Mouse (Mus musculus) thymus, postnatal 36 days (tissue): ENCODE measurements around the gene Map1b.

Experiments
- DNase-seq, 2 experiments: peaks; one replicate each; pipeline ENCODE4 v3.0.0; 2022; ENCODE audit warnings: mixed read lengths in 2 of 2

The Map1b gene

DNA sequence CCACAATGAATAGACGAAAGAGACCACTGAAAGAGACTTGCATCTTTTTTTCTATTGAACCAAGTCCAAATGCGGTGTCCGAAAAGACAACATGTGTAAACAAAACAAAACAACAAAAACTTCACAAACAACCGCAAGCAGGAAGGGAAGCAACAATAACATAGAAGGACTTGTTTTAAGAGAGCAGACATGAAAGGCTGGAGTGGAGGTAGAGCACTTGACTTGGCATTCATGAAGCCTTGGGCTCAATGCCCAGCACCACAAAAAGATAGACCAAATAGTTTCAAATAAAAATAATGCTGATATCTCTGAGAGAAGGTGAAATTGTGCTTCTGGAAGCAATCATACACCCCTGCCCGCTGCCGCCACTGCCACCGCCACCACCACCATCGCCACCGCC, 30.5 kb downstream of the Map1b start:
- DNase-seq, result no peak

DNA sequence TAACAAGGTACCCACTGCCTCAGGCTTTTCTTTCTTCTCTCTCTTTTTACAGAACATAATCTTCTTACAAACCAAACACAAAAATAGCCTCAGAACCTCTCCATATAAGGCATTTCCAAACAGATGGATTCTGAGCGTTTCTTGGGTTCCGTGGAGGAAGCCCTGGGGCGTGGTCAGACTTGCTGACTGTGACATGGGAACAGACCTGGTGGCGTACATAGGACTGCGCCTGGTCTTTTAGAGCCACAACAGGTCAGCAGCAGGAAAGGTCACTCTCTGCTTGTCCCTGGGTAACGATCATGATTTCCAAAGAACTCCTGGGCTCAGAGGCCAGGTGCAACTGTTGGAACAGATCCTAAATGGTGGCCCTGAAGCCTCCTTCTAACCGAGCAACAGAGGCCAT, 31.0 kb downstream of the Map1b start:
- DNase-seq, result no peak

- no peak for DNase-seq
Measured at GRCm38 (mm10) chr13:99484905-99485304, 31.4 kb downstream of the Map1b start.

GRCm38 (mm10) chr13:99483433-99483832, 32.9 kb downstream of the Map1b start:
- no peak for DNase-seq

GRCm38 (mm10) chr13:99475488-99475887, 40.9 kb downstream of the Map1b start:
- no peak for DNase-seq

- DNase-seq, result no peak
Measured at GRCm38 (mm10) chr13:99475033-99475432, 41.3 kb downstream of the Map1b start.

DNA sequence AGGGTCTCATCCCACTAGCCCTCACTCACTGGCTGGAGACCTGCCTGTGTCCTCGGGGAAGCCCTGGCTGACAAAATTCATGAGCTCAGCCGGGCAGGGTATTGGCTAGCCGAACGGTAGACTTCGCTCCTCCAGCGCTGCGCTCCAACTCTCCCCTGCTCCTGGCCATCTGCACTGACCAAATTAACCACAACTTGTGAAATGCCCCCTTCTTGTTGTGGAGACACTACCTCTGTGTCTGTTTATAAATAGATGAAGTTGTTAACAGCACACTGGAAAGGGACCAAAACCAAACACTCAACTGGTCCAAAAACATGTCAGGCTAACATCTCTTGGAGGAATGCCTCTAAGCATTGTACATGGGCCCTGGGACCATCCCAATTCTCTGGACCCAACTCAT, 42.2 kb downstream of the Map1b start:
- no peak for DNase-seq

DNA sequence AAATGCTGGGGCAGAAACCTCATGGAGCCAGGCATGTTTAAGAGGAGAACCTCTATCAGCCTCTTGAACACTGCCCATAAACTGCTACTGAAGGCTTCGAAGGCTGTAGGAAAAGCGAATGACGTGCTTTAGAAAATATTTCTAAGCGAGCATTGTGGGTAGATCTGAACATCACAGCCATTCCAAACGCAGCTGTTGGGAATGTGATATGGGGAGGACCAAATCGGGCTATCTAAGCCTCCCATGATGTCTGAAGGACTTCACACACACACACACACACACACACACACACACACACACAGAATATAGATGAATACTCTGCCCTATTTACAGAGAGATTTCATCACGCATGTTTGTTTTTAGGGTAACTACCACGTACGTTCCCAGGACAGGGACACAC, 44.3 kb downstream of the Map1b start:
- no peak for DNase-seq

DNA sequence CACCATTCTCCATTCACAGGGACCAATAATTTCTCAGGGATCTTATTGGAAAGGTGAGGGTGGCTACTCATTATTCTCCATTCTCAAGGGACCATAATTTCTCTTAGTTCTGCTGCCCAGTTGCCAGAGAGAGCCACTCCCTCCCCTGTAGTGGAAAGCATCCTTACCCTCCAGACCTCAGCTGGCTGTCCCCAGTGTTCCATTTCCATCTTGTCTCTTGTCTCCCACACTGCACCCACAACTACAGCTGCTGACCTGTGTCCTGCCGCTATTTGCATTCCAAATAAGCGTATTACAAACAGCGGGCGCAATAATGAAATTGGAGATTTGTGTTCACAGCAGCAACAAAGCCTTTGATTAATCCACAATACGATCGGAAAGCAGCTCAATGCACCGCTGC, 46.3 kb downstream of the Map1b start:
- no peak for DNase-seq

GRCm38 (mm10) chr13:99468267-99468666, 48.1 kb downstream of the Map1b start:
- DNase-seq, result no peak

- DNase-seq, result no peak
Measured at GRCm38 (mm10) chr13:99466811-99467315, 49.5 kb downstream of the Map1b start.

GRCm38 (mm10) chr13:99466064-99466463, 50.3 kb downstream of the Map1b start:
- DNase-seq, result no peak

GRCm38 (mm10) chr13:99464551-99464950, 51.8 kb downstream of the Map1b start:
- no peak for DNase-seq

DNA sequence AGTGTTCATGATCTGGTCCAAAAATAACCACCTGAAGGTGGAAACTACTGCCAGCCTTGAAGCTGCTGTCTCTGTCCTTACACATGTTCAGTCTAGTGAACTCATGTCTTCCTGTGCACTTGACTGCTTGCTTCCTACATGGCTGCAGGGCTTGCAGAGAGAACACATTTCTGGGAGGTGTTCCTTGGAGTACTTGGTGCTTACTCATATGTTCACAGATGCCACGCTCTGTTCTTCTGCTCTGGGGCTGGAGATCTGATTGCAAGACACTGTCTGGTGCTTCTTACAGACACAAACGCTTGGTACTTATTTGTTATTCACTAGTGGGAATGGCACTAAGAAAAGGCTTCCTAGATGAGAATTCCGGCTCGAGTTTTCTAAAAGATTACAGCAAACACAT, 54.5 kb downstream of the Map1b start:
- no peak for DNase-seq

GRCm38 (mm10) chr13:99459612-99460011, 56.7 kb downstream of the Map1b start:
- no peak for DNase-seq

DNA sequence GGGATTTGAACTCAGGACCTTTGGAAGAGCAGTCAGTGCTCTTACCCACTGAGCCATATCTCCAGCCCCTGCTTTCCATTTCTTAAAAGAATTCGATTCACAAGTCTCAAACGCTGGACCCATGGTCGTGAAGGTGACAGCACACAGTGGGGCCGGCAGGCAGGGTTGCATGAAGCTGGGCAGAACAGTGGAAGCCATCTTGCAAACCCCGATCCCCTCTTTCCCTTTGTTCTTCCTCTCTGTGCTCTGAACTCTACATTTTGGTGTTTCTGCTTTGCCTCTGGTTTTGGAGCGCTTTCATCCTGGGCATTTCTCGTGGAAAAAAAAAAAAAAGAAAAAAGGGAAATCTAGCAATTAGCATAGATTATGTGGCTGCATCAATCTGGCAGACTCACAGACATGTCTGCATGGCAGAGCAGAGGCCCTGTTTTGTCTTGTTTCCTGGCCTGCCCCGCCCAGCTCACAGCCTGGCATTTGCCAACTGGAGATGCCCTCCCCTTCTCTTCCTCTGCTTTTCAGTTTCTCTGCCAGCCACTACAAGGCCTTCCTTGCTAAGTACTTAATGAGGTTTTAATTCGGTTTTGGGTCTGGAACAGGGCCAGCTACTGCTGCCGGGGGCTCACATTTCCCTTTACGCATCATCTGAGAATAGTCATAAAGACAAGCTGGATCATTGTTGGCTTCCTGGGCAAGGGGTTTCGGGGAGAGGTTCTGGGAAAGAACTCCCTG, 57.5 kb downstream of the Map1b start:
- no peak for DNase-seq

DNA sequence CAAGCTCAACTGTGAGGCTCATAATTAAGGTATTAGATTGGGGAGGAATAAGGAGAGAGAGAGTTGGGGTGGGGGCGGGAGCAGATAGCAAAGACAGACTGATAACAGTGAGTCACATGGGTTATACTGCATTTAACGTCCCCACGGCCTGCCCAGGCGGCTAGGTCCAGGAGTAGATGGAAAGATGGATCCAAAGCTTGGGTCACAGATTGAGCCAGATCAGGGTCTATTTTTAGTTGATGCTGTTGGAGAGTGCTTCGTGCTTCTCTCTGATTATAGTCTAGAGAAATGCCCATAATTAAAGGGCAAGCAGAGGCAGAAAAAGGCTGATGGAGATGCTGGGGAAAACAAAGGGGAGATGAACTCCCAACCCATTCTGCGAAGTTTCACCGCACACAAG, 61.4 kb downstream of the Map1b start:
- no peak for DNase-seq

GRCm38 (mm10) chr13:99452444-99452843, 63.9 kb downstream of the Map1b start:
- no peak for DNase-seq

GRCm38 (mm10) chr13:99451276-99451675, 65.1 kb downstream of the Map1b start:
- DNase-seq, result no peak

GRCm38 (mm10) chr13:99450766-99451165, 65.6 kb downstream of the Map1b start:
- DNase-seq, result no peak

DNA sequence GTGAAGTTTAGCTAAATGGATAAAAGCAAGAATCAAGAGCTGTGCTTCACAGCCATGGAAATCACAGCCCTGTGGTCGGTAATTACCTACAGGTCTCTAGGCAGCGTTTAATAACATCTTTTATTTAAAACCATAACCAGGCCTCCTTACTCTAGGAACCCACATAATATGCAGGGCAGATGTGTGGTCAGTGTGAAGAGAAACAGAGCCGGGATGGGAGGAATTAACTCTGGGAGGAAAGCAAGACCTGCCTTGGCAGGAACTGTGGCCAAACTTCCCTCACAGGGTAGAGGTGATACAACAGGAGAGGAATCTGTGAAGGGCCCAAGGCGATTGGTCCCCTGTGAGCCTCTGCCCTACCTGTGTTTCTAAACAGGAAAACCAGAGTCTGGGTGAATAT, 66.8 kb downstream of the Map1b start:
- DNase-seq, result no peak

- no peak for DNase-seq
Measured at GRCm38 (mm10) chr13:99448278-99448677, 68.1 kb downstream of the Map1b start.

DNA sequence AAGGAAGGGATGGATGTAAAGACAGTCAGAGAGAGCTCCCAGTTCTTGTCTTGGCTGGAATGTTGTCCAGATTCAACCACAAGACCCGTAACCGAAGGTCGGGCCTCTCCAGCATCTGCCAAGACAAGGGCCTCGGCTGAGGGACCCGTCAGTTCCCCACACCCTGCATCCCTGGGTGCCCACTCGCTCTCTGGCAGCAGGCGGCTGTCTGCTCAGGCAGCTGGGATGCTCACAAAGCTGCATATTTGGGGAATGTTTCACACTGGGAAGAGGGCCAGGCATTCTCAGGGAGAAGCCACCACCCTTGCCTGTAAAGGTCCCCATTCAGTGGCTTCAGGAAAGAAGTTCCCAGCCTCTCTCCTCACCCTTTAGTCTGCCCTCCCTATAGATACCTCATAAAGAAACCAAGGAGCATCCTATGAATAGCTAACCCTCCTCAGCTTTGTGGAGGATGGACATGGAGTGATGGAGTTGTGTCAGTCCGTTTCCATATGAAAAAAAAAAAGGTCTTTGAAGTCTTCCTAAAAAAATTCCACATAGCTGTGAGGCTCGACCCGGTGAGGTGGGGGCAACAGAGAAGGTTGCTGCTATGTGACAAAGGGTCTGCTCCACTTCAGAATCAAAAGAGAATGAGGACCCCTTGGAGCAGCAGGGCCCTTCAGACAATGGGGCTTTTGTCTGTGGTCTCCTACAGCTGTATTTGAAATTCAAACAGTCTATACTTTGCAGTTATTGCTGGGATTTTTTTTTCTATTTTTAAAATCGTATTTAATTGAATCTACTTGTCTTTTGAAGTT, 68.7 kb downstream of the Map1b start:
- DNase-seq, result no peak

GRCm38 (mm10) chr13:99447002-99447401, 69.3 kb downstream of the Map1b start:
- no peak for DNase-seq
